Mouse (Mus musculus) heart, postnatal 14 days (tissue): Measurements from ENCODE around the gene 1700025B11Rik. TPM values are rescaled to one million over a fixed set of nuclear protein-coding genes. Genes with fewer than 3 reads are reported as not detected.
"Not testable (repeated sequence)": the region's sequence is repeated elsewhere in the genome, so short reads cannot be mapped to it uniquely, and the experiment has no call there.

Source experiments
- DNase-seq, 2 experiments: peaks; one replicate each; pipeline ENCODE4 v3.0.0; 2021 to 2022
- intact Hi-C: fragments of 180-260 bp; cut with DNase I; formaldehyde crosslinking; loops from one replicate; pipeline ENCODE4 v1.15.1; 2025
- long read RNA-seq, 2 experiments: library from polyadenylated mRNA; stranded (forward); transcript quantifications; one replicate each; pipeline ENCODE4 v2.0.0; 2021
- total RNA-seq, 2 experiments: library from RNA; stranded (reverse); gene quantifications; 2 replicates each; pipeline ENCODE4 v1.2.3; 2021

The 1700025B11Rik gene
- total RNA-seq: not detected
- long read RNA-seq, experiment 1: 0 reads
- long read RNA-seq, experiment 2: 0 reads

DNA sequence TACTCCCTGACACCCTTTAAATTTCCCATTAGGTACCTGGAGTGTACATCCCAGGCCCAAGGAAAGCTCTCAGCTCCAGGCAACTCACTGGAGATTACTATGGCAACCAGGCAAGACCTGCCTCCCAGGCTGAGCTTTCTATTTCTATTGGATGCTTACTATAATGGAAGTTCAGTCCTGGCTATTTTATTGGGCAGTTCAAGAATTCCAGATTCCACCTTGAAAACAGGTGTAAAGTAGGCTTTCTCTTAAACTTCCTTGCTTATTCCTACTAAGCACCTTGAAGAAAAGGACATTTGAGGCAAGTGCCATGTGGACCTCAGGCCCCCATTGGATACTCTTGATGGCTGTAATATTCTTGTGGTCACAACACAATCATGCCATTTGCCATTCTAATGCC, at the start of gene 1700025B11Rik:
Gene 1700025B11Rik, minus strand, starts transcription at position 101 of the 400 bp plus-strand sequence.
- DNase-seq: no peak

DNA sequence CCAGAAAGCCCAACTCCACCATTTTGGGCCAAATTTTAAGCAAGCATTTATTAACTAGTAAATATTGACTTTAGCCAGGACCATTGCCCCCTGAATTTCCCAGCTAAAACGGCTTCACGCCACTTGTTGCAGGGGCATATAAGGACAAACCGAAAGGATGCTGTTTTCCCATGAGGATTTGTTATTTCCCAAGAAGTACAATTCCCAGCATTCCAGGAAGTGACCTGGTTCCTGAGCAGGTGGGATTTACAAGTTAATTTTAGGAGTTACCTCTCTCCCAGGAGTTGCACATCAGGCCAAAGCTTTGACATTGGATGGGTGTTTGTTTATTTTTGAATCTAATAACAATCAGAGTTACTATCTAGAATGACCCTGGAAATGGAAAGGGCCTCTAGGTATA, 44.4 kb upstream of the 1700025B11Rik start:
- no peak for DNase-seq

More for the DNA sequence above, at the start of gene 1700025B11Rik:
- intact Hi-C loops: loop anchor here (1.0 kb wide), 1 partner anchor 38 kb away; the partner anchor contains the start of gene Gm36245

DNA sequence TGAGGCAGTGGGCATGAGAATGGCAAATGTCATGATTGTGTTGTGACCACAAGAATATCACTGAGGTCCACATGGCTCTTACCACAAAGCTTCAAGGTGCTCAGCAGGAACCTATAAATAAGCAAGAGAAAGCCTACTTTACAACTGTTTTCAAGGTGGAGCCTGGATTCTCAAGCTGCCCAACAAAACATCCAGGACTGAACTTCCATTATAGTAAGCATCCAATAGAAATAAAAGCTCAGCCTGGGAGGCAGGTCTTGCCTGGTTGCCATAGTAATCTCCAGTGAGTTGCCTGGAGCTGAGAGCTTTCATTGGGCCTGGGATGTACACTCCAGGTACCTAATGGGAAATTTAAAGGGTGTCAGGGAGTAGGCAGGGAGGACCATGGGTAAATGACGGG, 37.3 kb upstream of the 1700025B11Rik start, which contains the start of gene Gm36245:
Gene Gm36245, plus strand, starts transcription at position 301 of the 400 bp plus-strand sequence.
- DNase-seq: no peak
- intact Hi-C loops: loop anchor here (1.0 kb wide), 1 partner anchor 37 kb away; no protein-coding TSS in a partner anchor

More for the DNA sequence above, 44.4 kb upstream of the 1700025B11Rik start:
- intact Hi-C loops: no loop called here

DNA sequence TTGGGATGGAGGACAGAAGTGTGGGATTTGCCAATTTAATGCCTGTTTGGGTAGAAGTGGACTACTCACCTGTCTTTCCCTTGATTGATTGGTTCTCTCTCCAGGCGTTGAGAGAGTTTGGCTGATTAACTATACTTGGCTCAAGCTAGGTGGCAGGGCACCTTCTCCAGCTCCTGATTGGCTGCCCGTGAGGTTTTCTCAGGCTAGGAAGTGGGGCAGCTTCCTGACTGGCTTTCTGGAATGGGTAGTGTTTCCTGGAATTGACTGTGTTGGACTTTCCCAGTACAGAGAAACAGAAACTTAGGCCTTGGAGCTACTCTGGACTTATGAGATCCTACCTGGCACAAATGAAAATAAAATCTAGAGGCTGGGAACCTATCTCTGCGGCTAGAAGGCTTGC, 36.7 kb upstream of the 1700025B11Rik start:
- intact Hi-C loops: no loop called here
- DNase-seq: no peak

DNA sequence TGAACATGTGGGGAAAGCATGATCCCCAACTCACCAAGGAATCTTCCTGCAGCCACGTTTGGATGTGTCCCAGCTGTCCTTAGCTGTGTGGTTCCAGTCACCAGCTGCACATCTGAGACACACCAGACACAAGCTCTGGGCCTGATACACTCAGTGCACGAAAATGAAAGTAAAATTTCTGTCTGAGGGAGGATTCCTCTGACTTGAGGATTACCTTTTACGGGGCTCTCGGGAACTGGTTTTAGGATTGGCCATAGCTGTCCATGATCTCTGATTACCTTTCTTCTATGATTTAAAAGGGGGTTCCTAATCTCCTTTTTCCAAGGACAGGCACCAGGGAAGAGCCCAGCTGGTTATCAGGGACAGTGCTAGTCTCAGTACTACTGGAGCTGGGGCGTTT, 34.3 kb upstream of the 1700025B11Rik start, which contains the start of gene Apol10b:
Gene Apol10b, minus strand, starts transcription at position 165 of the 400 bp plus-strand sequence.
- intact Hi-C loops: no loop called here
- no peak for DNase-seq

DNA sequence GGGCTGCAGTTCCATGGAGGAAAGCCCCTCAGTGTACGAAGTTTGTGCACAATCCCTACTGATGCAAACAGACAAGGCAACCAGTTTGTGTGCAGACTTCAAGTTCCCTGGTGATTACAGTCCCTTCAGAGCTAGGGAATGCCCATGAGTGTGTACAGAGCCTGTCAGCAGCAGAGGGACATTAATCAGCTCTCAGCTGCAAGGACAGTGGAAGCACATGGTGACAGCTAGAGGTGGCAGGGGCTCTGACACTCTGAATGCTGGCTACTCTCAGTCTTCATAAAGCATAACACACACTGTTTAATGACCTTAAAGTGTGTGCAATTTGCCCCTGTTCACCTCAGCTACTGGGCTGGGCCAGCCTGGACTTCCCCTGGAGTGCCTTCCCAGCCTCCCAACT, 31.9 kb upstream of the 1700025B11Rik start:
- no peak for DNase-seq
- intact Hi-C loops: no loop called here

DNA sequence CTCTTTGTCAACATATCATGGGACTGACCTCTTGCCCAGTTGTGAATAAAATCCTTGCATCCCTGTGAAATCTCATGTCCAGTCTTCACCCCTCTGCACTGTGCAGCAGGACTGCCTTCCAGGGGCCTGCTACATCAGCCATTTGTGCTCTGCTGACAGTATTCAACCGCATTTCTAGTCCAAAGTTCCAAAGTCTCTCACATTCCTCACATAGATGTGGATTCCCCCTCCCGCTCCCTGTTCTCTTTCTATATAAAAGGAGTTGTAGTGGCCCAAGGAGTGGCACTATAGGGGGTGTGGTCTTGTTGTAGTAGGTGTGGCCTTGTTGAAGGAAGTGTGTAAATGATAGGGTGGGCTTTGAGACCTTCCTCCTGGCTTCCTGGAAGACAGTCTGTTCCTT, 29.2 kb upstream of the 1700025B11Rik start:
- intact Hi-C loops: no loop called here
- DNase-seq: no peak

DNA sequence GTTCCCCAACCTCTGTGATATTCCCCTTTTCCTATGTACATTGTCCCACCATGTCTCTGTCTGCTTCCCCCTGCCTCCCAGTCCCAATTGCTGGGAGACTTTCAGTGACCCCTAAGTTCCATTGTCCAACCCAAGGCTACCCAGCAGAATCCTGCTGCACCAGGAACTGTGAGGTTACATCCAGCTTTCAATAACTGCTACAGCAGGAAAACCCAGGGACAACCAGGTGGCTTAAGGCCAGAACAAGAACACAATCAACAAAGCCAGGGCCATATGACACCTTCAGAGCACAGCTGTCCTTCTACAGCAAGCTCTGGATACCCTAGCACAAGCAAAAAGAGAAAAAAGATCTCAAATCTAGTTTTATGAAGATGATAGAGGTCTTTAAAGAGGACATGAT, 27.3 kb upstream of the 1700025B11Rik start:
- DNase-seq: no peak
- intact Hi-C loops: no loop called here

DNA sequence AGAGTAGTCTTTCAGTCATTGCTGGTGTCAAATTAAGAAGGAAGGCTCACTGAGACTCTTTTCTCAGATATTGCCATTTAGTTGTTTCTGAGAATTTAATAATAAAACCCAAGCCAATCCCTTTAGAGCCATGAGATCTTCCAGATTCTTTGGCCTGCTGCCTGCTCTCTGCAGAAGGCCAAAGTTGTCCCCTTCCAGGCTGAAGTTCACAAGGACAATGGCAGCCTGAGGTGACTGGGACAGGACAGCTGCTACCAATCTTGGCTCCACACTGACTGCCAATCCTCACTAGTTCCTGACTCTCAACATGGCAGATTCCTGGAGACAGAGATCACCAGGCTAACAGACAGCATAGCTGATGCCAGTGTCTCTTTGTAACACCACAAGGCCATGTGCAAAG, 25.3 kb upstream of the 1700025B11Rik start:
- peak; percentile 43 to 65 for DNase-seq
- intact Hi-C loops: no loop called here

DNA sequence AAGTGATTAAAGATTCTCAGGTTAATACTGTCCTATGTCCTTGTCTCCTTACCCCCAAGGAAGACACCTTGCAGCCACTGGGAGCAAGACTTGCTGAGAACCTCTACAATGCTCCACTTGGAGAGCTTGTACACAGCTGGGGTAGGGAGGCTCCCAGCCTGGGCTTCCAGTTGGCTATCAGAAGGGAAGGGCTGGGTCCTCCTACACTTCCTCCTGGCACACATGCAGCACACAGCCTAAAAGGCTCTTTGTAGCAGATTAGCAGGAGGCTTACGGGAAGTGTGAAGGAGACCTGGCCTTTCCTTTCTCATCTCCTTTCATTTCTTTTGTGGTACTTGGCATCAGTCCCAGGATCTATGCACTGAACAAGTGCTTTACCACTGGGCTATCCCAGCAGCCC, 20.0 kb upstream of the 1700025B11Rik start:
- DNase-seq: peak; percentile 66
- intact Hi-C loops: no loop called here

DNA sequence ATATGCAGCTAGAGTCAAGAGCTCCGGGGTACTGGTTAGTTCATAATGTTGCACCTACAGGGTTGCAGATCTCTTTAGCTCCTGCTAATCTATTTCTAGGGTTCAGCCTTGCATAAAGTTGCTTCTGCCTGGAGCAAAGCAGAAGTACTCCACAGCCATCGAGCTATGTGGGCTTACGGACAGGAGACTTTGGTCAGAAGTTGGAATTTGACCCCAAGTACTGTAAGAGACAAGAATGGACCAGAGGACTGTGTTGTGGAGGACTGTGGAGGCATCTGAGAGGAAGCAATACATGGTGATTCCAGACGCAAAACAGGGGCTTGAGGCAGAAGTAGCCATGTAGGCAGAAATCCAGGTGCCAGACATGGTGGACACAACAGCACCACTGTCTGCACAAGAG, 17.6 kb upstream of the 1700025B11Rik start:
- intact Hi-C loops: no loop called here
- no peak for DNase-seq

DNA sequence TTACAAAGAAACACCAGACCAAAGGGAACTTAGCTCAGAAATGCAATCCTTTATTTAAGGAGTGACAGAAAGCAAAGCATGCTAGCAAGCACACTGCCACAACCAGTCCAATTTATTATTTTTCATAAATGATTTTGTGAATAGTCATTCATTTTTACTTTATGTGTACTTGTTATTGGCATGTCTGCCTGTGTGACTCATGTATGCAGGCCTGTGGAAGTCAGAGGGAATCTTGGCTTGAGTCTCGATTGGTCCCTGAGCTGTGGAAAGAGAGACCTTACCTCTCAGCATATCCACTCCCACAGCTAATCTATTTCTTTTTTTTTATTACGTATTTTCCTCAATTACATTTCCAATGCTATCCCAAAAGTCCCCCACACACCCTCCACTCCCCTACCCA, 17.1 kb upstream of the 1700025B11Rik start:
- no peak for DNase-seq
- intact Hi-C loops: no loop called here

DNA sequence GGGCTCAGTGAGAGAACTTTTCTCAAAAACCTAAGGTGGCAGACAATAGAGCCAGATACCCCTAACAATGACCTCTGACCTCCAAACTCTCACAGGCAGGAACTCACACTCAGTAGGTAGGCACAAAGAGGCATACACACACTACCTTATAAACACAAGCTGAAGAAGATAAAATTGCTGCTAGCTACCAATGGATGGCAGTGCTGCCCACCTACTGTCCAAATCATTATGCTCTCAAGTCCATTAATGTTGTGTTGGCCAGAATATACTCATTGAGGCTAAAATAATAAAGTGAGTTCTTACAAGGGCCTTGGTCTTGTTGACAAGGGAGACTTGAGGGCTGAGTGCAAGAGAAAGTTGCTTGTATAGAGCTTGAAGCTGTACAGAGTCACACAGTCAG, 1.5 kb upstream of the 1700025B11Rik start:
- DNase-seq: no peak
- intact Hi-C loops: no loop called here

DNA sequence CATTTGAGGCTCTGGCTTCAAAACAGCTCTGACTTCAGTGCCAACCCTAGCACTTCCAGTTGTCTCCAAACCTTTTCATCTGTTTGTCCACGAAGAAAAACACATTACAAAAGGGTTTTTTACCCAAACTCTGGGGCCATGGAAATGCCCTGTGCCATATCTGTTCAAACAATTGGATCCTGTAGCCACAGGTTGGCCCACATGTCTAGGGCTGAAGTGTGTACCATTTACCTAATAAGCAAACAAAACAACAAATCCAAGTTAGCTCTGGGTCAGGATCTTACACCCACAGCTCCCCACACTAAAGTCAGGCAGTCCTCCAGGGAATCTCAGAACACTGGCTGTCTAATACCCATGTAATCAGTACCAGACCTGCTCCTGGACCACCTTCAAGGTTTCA, 22.5 kb downstream of the 1700025B11Rik start:
- intact Hi-C loops, DNase-seq: not testable (repeated sequence)

DNA sequence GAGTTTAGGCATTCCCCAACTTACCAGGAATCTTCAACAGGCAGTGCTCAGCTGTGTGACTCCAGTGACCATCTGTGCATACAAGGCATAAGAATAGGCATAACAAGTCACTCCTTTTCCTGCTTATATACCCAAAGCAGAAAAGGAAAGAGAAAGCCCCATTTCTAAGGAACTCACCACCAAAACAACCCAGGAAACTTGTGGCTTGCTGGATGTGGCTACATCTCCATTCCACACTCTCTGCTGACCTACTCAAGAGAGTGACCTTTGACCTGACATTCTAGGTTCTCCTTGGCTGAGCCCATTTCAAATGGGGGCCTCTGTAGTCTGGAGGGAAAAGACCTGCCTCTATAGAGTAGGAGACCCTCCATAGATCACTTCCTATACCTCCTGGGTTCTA, 28.5 kb downstream of the 1700025B11Rik start, which contains the start of gene Apol7c:
Gene Apol7c, minus strand, starts transcription at position 101 of the 400 bp plus-strand sequence.
- intact Hi-C loops: no loop called here
- DNase-seq: no peak

DNA sequence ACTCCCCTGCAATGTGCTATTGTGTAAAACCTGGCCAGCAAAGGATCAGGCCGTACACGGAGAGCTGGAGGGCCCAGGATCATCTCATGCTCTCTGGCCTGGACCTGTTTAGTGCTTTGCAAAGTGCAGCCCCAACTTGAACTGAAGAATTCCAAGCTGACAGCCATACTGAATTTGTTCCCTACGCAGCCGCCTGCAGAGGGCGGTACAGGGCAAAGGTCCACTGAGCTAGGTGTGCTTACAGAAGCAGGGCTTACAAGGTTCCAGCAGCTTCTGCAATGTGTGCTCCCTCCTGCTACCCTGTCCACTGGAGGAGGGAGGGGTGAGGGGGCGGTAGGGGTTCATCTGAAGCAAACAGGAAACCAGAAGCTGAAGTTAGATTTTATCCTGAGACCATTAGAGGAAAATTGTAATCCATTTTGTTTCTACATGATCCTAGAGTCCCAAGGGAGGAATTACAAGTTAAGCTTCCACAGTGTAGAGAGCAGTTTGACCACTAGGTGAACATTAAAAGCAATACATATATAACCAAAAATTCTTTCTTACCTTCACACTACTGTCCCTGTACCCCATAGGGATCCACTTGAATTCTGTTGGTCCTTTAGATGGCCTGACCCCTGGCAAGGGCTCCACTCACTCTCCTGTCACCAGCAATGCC, 38.4 kb downstream of the 1700025B11Rik start:
- intact Hi-C loops: loop anchor here (2.0 kb wide), 1 partner anchor 107 kb away; no protein-coding TSS in a partner anchor
- peak; percentile 78 to 84 for DNase-seq

DNA sequence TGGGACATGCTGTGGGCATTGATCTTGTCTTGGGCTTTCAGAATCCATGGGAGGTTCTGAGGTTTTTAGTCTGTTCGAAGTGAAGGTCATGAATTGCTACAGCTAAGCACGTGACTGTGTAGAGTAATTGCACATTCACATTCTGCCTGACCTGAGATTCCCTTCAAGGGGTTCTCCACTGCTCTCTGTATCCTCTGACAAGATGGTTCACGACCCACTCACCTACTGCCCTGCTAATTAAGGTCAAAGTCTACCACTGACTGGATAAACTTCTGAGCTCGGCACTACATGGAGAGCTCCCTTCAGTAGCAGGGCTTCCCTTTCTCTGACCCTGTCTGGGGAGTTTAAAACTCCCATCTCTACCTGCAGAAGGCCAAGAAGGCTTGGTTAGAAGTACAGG, 41.1 kb downstream of the 1700025B11Rik start:
- DNase-seq, intact Hi-C loops: not testable (repeated sequence)

Other genes with a start within 250 kb of the 1700025B11Rik start
- under 1 TPM in 1 of 2 experiments, not detected in 1; 0.17 TPM for gene Apol7a, start 162.8 kb downstream of the 1700025B11Rik start, total RNA-seq
- gene Apol9a, start 150.8 kb downstream of the 1700025B11Rik start, total RNA-seq: under 1 TPM in 1 of 2 experiments, not detected in 1; 0.29 TPM
- gene Apol7b, start 114.4 kb downstream of the 1700025B11Rik start, total RNA-seq: under 1 TPM; 0.33 to 0.71 TPM
- not detected for gene Apol10a, start 84.8 kb downstream of the 1700025B11Rik start, total RNA-seq
- not detected for gene Apol11a, start 53.6 kb downstream of the 1700025B11Rik start, total RNA-seq
- gene Apol7c, start 28.6 kb downstream of the 1700025B11Rik start, total RNA-seq: under 1 TPM in 1 of 2 experiments, not detected in 1; 0.17 TPM
- under 1 TPM; 0.32 to 0.33 TPM for gene Apol10b, start 34.2 kb upstream of the 1700025B11Rik start, total RNA-seq
- gene Gm36245, start 37.4 kb upstream of the 1700025B11Rik start, total RNA-seq: not detected
- gene Apol11b, start 81.4 kb upstream of the 1700025B11Rik start, total RNA-seq: 1 to 10 TPM; 1.4 to 1.8 TPM
- gene Apol7e, start 137.0 kb upstream of the 1700025B11Rik start, total RNA-seq: not detected
- gene Apol9b, start 167.1 kb upstream of the 1700025B11Rik start, total RNA-seq: under 1 TPM in 1 of 2 experiments, not detected in 1; 0.15 TPM
- gene Apol8, start 195.1 kb upstream of the 1700025B11Rik start, total RNA-seq: not detected